In the genomic region with DNA sequence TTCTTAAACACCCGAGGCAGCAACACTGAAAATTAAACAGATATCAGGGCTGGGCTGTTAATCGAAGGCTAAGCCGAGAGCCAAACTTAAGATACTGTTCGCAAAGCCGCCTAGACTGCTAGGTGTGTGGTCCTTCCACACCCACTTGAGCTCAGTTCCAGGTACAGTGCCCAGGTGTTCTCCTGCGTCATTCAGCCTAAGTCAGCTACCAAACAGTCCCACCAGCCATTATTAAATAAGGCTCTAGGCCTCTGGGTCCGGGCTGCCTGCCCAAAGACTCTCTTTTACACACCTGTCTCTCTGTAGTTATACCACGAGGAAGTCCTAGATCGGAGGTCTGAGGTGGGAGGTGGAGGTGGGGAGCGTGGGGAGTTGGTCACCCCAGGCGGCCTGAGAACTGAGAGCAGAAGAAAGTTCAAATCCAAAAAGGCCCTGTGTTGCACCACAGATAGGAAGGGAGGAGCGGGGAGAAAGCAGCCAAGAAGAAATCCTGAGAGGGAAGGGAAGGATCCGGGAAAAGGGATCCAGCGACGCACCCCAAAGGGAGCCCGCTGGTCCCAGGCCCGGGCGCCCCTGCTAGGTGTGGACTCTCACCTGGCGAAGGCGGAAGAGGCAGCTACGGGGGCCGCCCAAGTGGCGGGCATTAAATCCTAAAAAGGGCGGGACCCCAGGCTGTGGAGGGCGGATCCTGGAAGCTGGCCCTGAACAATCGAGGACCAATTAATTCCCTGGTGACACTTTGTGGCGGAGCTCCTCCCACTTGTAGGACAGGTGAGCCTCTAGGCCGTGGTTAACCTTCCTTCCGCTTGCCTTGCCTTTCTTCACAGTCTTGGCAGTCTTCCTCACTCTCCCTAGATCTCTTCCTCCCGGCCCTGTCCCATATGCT, we compare ENCODE assay signal across 11 mouse cellular contexts. TPM values are rescaled to one million over a fixed set of nuclear protein-coding genes. Genes with fewer than 3 reads are reported as not detected.
A peak's percentile ranks its signal among the peaks of the same experiment; 100 is the strongest.
DNase-seq lines count a peak whose midpoint lies in the region; ATAC-seq and TF ChIP-seq lines count a peak whose summit lies in the region.
"Had no signal": no experiment of that assay in that cellular context is flagged by ENCODE, and none has a peak within 500 bp of the region (broad histone marks: within the 10 kb centered on the region; RNA-seq: fewer than 3 reads in every experiment).

A gene (minus strand): TSS at position 618 of the 886 bp plus-strand sequence.

- peaks cover 41% of the 10 kb centered on the region for H3K27me3 ChIP-seq in embryonic facial prominence, embryonic 10.5 days (replicated peaks; ENCODE audit: low read depth, poor library complexity, severe bottlenecking)
- H3K27me3 ChIP-seq in kidney, postnatal 0 days (ENCODE audit: insufficient read depth, low read length), result no peaks in the 10 kb centered on the region
- peaks cover 17% of the 10 kb centered on the region; the same call in 1 of the 2 replicates for H3K27me3 ChIP-seq in lung, embryonic 15.5 days

- peak; percentile 73 for ATAC-seq in kidney, postnatal 0 days (replicated peaks; ENCODE audit: low FRiP score, low read depth)
- peak; percentile 82 for ATAC-seq in lung, embryonic 15.5 days (ENCODE audit: borderline replicate concordance, extremely low read depth, low FRiP score, low TSS enrichment)
- ATAC-seq: forebrain, postnatal 0 days; Patski had no signal

- TF ChIP-seq CTCF in kidney, postnatal 0 days (IDR thresholded peaks at IDR 0.05; ENCODE audit: low read depth), result no peak

- H3K27ac ChIP-seq in embryonic facial prominence, embryonic 10.5 days (replicated peaks), result peak within 1 kb of the TSS; percentile 20; the same call in 1 of the 2 replicates
- peak within 1 kb of the TSS; percentile 58; the same call in 1 of the 2 replicates for H3K27ac ChIP-seq in kidney, postnatal 0 days
- H3K27ac ChIP-seq in lung, embryonic 15.5 days, result peak within 1 kb of the TSS; percentile 79
- H3K27ac ChIP-seq: neural tube, embryonic 15.5 days had no signal

- intact Hi-C loops in left cerebral cortex, postnatal 36 days (cut with DNase I), result no loop called here

- H3K4me1 ChIP-seq in embryonic facial prominence, embryonic 10.5 days, result peaks cover 17% of the 10 kb centered on the region
- no peaks in the 10 kb centered on the region for H3K4me1 ChIP-seq in kidney, postnatal 0 days (replicated peaks; ENCODE audit: insufficient read depth, low read length)
- H3K4me1 ChIP-seq in lung, embryonic 15.5 days, result no peaks in the 10 kb centered on the region

- H3K4me2 ChIP-seq in kidney, postnatal 0 days (ENCODE audit: low read length), result peak within 1 kb of the TSS; percentile 52
- peak within 1 kb of the TSS; percentile 49 for H3K4me2 ChIP-seq in lung, embryonic 15.5 days
- H3K4me2 ChIP-seq: neural tube, embryonic 15.5 days had no signal

- peak within 1 kb of the TSS; percentile 55 for H3K9ac ChIP-seq in kidney, postnatal 0 days (ENCODE audit: low read depth, low read length)
- H3K9ac ChIP-seq in lung, embryonic 15.5 days, result peak within 1 kb of the TSS; percentile 25
- H3K9ac ChIP-seq: forebrain, postnatal 0 days; neural tube, embryonic 15.5 days had no signal

- H3K36me3 ChIP-seq in embryonic facial prominence, embryonic 10.5 days (replicated peaks), result no peaks in the 10 kb centered on the region
- H3K36me3 ChIP-seq in kidney, postnatal 0 days (ENCODE audit: insufficient read depth, low read length), result no peaks in the 10 kb centered on the region
- H3K36me3 ChIP-seq in lung, embryonic 15.5 days, result no peaks in the 10 kb centered on the region
- H3K36me3 ChIP-seq: neural tube, embryonic 15.5 days had no signal

- 18% methylated on average over 30 of the region's 30 CpGs for WGBS in embryonic facial prominence, embryonic 10.5 days
- 19% methylated on average over 30 of the region's 30 CpGs for WGBS in kidney, postnatal 0 days
- WGBS in lung, embryonic 15.5 days, result 16% methylated on average over 30 of the region's 30 CpGs

- no peaks in the 10 kb centered on the region for H3K9me3 ChIP-seq in embryonic facial prominence, embryonic 10.5 days
- H3K9me3 ChIP-seq in kidney, postnatal 0 days (replicated peaks; ENCODE audit: low read length), result no peaks in the 10 kb centered on the region
- H3K9me3 ChIP-seq in lung, embryonic 15.5 days, result no peaks in the 10 kb centered on the region
- H3K9me3 ChIP-seq: neural tube, embryonic 15.5 days had no signal

- H3K4me3 ChIP-seq in embryonic facial prominence, embryonic 10.5 days, result peak within 1 kb of the TSS; percentile 41
- peak within 1 kb of the TSS; percentile 25; the same call in 1 of the 2 replicates for H3K4me3 ChIP-seq in kidney, postnatal 0 days (replicated peaks; ENCODE audit: low read depth, low read length)
- H3K4me3 ChIP-seq in lung, embryonic 15.5 days, result peak within 1 kb of the TSS; percentile 32
- H3K4me3 ChIP-seq: neural tube, embryonic 15.5 days had no signal

- DNase-seq in ES-CJ7 (ENCODE audit: low read depth, low spot score), result peak; percentile 76
- DNase-seq in embryonic facial prominence, embryonic 10.5 days (ENCODE audit: low spot score), result peak; percentile 34
- peak; percentile 50 for DNase-seq in kidney, postnatal 0 days (ENCODE audit: low spot score)
- no peak for DNase-seq in natural killer cell, adult 2 months (ENCODE audit: low spot score in 2 of 2)
- no peak for DNase-seq in right cerebral cortex, postnatal 4 days
- no peak for DNase-seq in left cerebral cortex, postnatal 36 days (ENCODE audit: low spot score in 2 of 2)
- DNase-seq: forebrain, postnatal 0 days; heart, postnatal 4 days had no signal

RNA-seq across cellular contexts. Expression of the gene that starts here (rescaled TPM):
- 2.3 and 3.1 TPM in 2 replicates for polyA plus RNA-seq in embryonic facial prominence, embryonic 10.5 days (2016; fragmentation: Nextera tagmentation; extraction: Ambion mirVana)
- polyA plus RNA-seq in kidney, postnatal 0 days (2015; fragmentation: Nextera tagmentation; extraction: Ambion mirVana), result 6.3 and 7.0 TPM in 2 replicates
- 9.2 and 9.6 TPM in 2 replicates for polyA plus RNA-seq in lung, embryonic 15.5 days (2015; fragmentation: Nextera tagmentation; extraction: Ambion mirVana)
- not detected for total RNA-seq in left cerebral cortex, postnatal 36 days (2021)
- total RNA-seq: forebrain, postnatal 0 days; heart, postnatal 4 days had no signal
- polyA plus RNA-seq: Patski had no signal

Comparison
In these comparisons a context has a peak if more than half of its experiments do, and no peak if none do; other contexts are left out.
1. DNase-seq: peak in ES-CJ7 (single experiment), embryonic facial prominence, embryonic 10.5 days (single experiment) and kidney, postnatal 0 days (single experiment); none in natural killer cell, adult 2 months (0 of 2), right cerebral cortex, postnatal 4 days (single experiment) and left cerebral cortex, postnatal 36 days (0 of 2).
2. H3K27ac ChIP-seq: peak in every context shown above with its lines; median percentile 79 in lung, embryonic 15.5 days; 58 in kidney, postnatal 0 days; 20 in embryonic facial prominence, embryonic 10.5 days.
3. Peak in every context shown above with its lines, with median percentiles within 50 percentile points of each other: H3K4me3 ChIP-seq.